Mouse (Mus musculus) ovary, adult 18-20 months (tissue): ENCODE results near the gene Arrdc4.

Source experiments
- DNase-seq: peaks from one replicate; pipeline ENCODE4 v3.0.0; 2022; ENCODE audit warnings: low spot score, mixed read lengths

The Arrdc4 gene

DNA sequence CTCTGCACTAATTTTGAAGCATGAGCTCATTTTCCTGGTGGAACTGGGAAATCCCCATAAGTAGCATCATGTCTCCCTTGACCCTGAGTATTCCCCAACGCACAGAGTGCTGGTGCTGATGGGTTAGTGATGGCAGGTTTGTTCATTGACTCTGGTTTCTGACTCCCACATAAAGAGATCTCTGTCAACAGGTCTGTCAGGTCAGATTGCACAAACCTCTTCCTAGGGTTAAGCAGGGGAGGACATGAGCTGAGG lies 39.8 kb downstream of the Arrdc4 start:
- DNase-seq, result no peak

DNA sequence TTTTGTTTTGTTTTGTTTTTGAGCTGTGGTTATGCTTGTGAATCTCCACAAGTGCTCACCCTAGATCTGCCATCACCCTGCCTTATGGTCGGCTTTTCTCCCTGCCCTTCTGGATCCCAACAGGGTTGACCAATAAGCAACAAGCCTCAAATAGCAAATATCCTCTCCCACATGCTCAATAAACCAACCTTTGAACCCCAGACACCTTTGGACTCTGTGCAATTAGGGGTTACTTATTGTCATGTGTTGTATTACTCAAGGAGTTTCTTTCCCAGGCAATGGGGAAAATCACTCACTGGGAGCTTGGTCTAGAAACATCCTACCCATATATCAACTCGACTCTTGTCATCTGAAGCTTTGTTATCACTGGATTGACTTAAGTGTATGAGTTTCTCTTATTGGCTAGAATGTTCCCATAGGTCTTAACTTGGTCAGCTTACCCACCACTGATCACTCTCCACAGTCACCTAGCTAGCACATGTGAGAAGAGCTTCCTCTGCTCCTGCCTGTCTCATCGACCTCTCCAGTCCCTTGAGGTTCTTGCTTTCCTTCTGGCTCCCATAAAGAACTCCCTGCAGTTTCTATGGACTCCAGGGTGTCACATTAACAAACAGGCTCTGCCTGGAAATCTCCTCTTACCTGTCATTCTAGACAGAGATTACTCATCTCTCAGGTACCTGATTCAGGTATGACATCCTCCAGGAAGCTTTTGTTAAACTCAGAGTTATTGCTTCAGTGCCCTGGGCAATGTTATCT lies 40.3 kb downstream of the Arrdc4 start:
- no peak for DNase-seq

DNA sequence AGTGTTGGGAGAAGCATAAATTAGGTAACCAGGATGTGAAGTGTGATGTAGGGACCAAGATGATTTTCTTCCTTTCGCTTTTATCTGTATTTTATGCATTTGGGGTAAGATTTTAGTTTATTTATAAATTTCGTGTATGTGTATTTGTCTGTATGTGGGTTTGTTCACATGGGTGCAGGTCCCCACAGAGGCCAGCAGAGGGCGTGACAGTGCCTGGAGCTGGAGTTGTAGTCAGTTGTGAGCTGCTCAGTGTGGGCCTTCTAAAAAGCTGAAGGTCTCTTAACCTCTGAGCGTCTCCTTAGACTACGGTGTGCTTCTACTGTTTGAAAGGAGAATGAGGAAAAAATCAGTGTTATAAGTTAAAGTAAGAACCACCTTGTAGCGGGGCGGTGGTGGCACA lies 43.9 kb downstream of the Arrdc4 start:
- DNase-seq, result no peak

DNA sequence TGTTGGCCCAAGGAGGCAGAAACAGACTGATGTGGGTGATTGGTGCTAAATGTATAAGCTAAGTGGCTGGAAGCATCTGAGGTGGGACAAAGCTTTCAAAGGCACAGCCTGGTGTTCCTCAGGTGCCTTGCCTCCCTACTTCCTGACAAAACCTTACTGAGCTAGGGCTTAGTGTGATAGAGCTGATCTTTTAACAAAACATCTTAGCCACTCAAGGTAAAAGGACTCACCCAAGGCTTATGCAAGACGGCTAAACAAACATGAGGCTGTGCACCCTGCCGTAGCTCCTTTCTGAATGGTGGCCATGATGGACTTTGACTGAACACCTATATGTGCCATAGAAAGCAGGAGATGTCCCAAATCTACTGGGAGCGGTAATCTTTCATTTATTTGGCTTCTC lies 51.7 kb downstream of the Arrdc4 start:
- DNase-seq, result no peak

DNA sequence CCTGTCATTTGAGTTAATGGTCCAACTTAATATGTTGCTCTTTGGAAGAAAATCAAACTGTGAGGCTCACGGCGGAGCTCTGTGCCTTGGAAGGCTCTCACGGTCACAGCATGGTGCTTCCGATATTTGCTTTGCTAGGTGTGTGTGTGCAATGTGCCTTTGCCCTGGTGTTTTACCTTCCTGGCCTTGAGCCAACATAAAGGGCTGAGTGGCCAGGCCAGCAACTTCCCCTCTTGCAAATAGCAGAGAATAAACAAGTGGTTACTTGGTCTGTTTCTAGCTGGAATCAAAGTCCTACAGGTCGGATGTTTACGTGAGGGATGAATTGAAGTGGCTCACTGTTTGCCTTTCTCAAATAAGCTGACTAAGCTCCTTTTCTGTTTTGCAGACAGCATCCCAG lies 52.1 kb downstream of the Arrdc4 start:
- DNase-seq, result no peak

DNA sequence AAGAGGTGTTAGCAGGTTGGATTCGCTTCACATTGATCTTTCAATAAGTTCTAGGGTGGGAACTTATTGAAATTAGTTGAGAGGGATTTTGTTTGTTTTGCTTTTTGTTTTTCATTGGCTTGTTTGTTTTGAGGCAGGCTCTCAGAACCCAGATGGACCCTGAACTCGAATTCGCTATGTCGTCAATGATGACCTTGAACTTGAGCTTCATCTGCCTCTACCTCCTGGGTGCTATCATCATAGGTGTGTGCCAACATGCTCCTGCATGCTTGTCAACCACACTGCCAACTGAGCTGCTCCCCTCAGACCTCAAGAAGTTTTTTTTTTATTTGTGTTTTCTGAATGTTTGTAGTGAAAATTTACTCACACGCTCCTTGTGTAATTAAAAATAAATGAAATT lies 52.6 kb downstream of the Arrdc4 start:
- DNase-seq, result no peak

DNA sequence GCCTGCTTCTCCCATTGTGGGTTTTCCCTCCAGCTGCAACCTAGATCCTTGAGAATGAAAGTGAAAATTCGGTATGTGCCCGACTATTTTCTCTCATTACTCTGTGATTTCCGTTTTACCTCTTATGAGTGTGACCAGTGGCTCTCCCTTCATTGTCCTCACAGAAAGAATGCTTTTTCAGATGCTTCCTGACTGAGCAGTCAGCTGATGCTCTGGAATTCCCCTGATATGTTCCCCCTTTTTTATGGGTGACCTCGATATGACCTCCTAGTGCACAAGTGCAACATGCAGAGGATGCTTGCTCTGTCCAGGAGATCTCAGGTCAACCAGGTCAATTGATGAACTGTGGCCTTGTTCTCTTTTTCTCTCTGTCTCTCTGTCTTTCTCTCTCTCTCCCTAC lies 56.3 kb downstream of the Arrdc4 start:
- no peak for DNase-seq

DNA sequence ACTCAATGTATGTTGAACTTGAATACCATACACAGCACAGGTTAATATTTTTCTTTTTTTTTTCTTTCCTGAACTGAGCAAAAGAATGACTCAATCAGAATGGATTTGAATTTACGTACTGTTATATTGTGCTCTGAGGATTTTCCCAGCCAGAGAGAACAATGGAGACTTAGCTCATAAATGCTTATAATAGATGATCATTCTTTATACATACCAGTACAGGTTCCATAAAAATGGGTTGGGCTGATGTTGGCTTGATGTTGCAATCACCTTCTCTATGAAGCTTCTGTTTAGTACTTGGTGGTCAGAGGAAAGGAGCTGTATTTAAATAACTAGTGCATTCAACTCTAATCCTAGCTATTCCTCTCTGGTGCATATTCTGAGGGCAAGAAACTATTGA lies 57.6 kb downstream of the Arrdc4 start:
- no peak for DNase-seq

DNA sequence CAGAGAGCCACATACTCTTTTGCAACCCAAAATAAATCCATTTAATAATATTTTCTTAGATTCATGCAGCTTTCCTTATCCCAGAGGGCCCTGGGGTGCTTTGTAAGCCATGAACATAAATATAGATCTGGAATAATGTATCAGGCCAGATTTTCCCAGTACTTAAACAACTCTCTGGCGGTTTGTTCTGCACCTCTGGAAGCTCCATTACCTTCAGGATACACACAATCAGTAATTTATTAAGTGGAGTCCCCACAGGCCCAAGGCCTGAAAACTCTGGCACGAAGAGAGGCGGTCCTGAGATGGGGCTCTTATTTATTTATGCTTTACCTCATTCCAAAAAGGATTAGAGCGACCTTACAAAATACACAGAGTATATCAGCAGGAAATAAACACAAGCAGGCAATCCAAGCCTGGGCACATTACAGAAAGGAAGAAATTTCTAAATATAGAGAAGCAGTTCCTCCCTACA lies 61.9 kb downstream of the Arrdc4 start:
- no peak for DNase-seq
